Mouse (Mus musculus): ENCODE data around the gene Crct1.

Gene Crct1

DNA sequence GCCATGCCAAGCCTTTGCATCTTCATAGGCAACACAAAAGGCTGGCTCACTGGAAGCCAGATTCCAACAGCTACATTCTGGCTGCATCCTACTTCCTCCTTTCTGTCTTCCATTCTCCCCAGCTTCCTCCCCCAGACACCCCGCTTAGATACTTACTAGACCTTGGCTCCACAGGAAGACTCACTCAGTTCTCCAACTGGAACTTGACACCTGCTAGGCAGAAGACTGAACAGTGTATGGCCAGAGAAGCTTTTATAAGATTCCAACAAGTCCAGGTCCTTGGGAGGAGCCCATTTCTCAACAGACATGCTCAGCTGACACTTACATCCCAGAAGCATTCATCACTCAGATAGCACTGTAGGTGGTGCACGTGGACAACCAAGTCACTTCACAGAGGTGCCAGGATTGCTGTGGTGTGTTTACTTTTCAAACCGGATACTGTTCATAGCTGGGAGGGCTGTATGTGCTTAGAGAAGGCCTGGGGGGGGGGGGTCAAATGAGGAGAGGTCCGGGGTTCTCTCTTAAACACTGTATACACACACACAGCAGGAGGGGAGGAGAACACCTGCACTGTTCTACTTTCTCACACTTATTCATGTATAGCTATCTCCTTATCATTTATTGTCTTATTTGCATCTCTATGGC is at the start of gene Crct1:
Gene Crct1, minus strand, starts transcription at position 228 of the 645 bp plus-strand sequence.
- DNase-seq (ENCODE audit: low read depth), result no peak

GRCm38 (mm10) chr3:93052826-93053474 is 37.5 kb upstream of the Crct1 start:
- peak; percentile 12 for DNase-seq (ENCODE audit: low read depth)

DNA sequence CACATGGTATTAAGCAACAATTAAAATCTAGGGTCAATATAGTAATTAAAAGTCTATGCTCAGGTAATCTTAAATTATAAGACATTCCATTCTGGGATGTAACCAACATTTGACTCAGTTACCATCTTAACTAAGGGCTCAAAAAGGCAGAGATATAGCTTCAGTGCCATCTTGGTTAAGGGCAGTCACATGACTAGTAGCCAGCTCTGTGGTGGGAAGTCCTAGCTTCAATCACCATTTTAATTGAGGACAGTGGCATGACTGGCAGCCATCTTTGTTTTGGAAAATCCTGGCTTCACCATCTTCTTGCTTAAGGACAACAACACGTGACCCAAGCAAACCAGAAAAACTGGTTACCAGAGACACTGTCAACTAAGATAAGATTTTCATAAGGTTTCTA is 34.7 kb upstream of the Crct1 start:
- DNase-seq (ENCODE audit: low read depth), result no peak

GRCm38 (mm10) chr3:93031450-93031849 is 16.0 kb upstream of the Crct1 start:
- peak; percentile 15 for DNase-seq (ENCODE audit: low read depth)

- DNase-seq (ENCODE audit: low read depth), result no peak
These were observed 10.0 kb upstream of the Crct1 start for GRCm38 (mm10) chr3:93025486-93025885.

- DNase-seq (ENCODE audit: low read depth), result no peak
These were observed 8.1 kb upstream of the Crct1 start for GRCm38 (mm10) chr3:93023411-93024184.

DNA sequence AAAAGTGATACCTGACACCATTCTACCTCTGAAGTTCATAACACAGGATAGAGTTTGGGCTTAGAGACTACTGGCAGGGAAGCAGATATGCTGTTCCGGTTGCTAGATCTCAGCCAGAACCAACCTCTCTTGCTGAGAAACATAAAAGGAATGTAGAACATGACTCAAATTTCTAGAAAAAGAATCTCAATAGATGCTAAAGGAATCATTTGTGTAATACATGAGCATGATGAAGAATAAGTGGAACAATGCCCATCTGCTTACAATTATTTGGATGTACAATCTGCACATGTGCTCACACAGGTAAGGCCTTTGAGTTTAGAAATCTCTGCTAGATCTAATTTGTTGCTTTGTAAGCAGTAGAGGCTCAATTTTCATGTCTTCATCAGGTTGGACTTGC is 5.7 kb upstream of the Crct1 start:
- no peak for DNase-seq (ENCODE audit: low read depth)

DNA sequence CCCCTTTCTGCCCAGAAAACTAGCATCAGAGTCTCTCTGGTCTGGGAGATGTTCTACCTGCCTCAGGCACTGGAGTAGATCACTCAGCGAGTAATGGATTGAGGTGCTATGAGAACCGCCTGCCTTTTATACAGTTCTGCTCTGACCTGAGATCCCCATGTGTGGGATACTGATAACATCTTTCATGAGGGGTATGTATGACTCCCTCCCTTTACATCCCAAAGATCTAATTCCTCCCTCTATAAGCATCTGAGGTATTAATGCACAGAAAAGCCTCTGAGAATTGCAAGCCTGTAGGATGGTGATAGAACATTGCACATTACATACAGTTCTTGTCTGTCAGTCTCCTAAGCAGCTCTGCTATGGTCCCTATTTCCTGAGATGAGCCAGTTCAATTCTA is 3.5 kb upstream of the Crct1 start, which contains the start of gene Lce1m:
Gene Lce1m, minus strand, starts transcription at position 101 of the 400 bp plus-strand sequence.
- DNase-seq (ENCODE audit: low read depth), result no peak

- DNase-seq (ENCODE audit: low read depth), result no peak
These were observed 616 bp downstream of the Crct1 start for GRCm38 (mm10) chr3:93014871-93015270.

GRCm38 (mm10) chr3:93014378-93014801 is 1.1 kb downstream of the Crct1 start:
- DNase-seq (ENCODE audit: low read depth), result no peak

DNA sequence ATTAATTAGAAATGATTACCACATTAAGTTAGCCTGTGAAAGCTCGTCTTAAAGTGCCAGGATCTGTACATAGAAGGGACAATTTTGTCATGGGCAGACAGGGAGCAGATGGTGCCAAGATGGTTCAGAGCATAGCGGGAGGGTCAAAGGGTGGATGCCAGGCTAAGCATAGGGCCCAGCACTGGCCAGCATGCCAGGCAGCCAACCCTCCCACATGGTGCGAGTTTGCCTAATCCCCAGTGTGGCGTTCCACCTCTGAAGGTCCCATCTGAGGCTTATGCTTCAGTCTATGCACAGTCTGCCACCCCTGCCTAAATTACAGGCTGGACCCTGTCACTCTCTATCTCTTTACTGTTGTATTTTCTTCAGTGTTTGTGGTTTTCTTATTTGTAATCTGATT is 12.6 kb downstream of the Crct1 start:
- no peak for DNase-seq (ENCODE audit: low read depth)

DNA sequence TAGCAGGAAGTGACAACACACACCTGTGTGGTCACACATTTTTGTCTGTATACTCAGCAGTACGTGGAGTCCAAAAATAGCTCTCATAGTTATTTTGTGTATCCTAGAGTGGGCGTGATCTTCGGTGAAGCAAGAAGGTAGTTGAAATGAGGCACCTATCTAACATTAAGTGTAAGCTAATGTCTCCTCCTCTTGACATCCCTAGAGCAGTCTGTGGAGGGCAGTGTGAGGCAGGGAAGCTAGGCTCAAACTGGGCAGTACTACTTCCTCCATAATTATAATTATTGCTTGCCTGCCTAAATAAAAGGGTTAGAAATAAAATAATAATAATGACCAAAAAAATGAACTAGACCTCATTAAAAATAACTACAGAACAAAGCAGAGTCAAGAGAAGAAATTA is 14.9 kb downstream of the Crct1 start:
- DNase-seq (ENCODE audit: low read depth), result no peak

- DNase-seq (ENCODE audit: low read depth), result peak; percentile 10
These were observed 16.8 kb downstream of the Crct1 start for GRCm38 (mm10) chr3:92998691-92999090.

GRCm38 (mm10) chr3:92991926-92992325 is 23.6 kb downstream of the Crct1 start, which contains the start of gene Lce3f:
Gene Lce3f, plus strand, starts transcription at chr3:92992226.
- no peak for DNase-seq (ENCODE audit: low read depth)

- no peak for DNase-seq (ENCODE audit: low read depth)
These were observed 37.0 kb downstream of the Crct1 start for GRCm38 (mm10) chr3:92978484-92978883.

GRCm38 (mm10) chr3:92966761-92967160 is 48.7 kb downstream of the Crct1 start, which contains the start of gene Lce3e:
Gene Lce3e, plus strand, starts transcription at chr3:92967061.
- no peak for DNase-seq (ENCODE audit: low read depth)
